Mouse (Mus musculus) mammary gland, adult 2 months (tissue): ENCODE measurements around the gene Lrif1. TPM values are rescaled to one million over a fixed set of nuclear protein-coding genes. Genes with fewer than 3 reads are reported as not detected.

Experiments
- polyA plus RNA-seq: library from polyadenylated mRNA; depleted of rRNA; stranded (reverse); fragments of >200 nt; gene quantifications from 2 replicates; pipeline ENCODE4 v1.2.3, GENCODE M21; 2012; ENCODE audit warnings: low replicate concordance; rRNA removed

The Lrif1 gene
- 1.4 and 3.4 TPM in 2 replicates for polyA plus RNA-seq

DNA sequence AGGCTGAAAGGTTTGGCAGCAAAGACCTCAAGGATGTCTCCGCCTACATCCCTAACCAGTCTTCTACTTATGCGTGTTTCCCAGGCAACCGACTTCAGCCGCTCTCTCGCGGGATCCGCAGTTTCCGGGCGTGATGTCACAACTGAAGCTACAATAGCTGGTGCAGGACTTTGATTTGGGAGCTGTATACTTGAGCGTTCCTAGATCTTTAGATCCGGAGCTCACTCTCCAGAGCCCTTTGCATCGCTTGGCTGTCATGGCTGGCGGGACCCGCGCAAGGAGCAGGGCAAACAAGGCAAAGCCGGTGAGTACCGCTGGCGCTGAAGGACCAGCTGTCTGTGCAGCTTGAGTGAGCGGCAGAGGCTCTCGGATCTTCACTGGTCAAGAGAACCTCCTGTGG, at the start of gene Lrif1:
Gene Lrif1 (plus strand): TSS at position 158 of the 400 bp plus-strand sequence.

Other genes starting within 250 kb of the Lrif1 start
- 21.1 and 28.7 TPM in 2 replicates for gene Dennd2d, start 202.6 kb upstream of the Lrif1 start, polyA plus RNA-seq
- gene Dram2, start 137.2 kb upstream of the Lrif1 start, polyA plus RNA-seq = 23.3 and 106 TPM in 2 replicates
- gene Cept1, start 137.2 kb upstream of the Lrif1 start, polyA plus RNA-seq = 10.5 and 31.1 TPM in 2 replicates
- gene Cd53, start 105.2 kb downstream of the Lrif1 start, polyA plus RNA-seq = 39.0 and 81.1 TPM in 2 replicates
- not detected in 2 replicates for gene Olfr266, start 141.3 kb downstream of the Lrif1 start, polyA plus RNA-seq